Mouse (Mus musculus) stomach, postnatal 0 days (tissue): ENCODE results near the gene Esr1. TPM values are rescaled to one million over a fixed set of nuclear protein-coding genes. Genes with fewer than 3 reads are reported as not detected.

Experiments
- ATAC-seq: fragments of 200-750 bp; cut with Nextera tagmentation; 2 replicates; pipeline ENCODE4 v1.8.0; 2017; ENCODE audit not compliant: low FRiP score, low TSS enrichment
- DNase-seq: peaks from one replicate; pipeline ENCODE4 v3.0.0-alpha.2; 2016; ENCODE audit warnings: low spot score
- H3K27ac ChIP-seq: fragments of 300-500 bp; sonication (generic); replicated peaks from 2 replicates; pipeline ENCODE4 v1.5.1; 2014; ENCODE audit warnings: mild to moderate bottlenecking, control low read depth
- H3K27me3 ChIP-seq: fragments of 300-500 bp; sonication (generic); 2 replicates; pipeline ENCODE4 v1.6.1; 2014; ENCODE audit warnings: low read length; ENCODE audit not compliant: control insufficient read depth, insufficient read depth
- H3K36me3 ChIP-seq: fragments of 300-500 bp; sonication (generic); 2 replicates; pipeline ENCODE4 v1.6.1; 2014; ENCODE audit warnings: low read length, mixed read lengths; ENCODE audit not compliant: control insufficient read depth, insufficient read depth
- H3K4me1 ChIP-seq: fragments of 300-500 bp; sonication (generic); replicated peaks from 2 replicates; pipeline ENCODE4 v1.6.1; 2014; ENCODE audit warnings: antibody characterized with exemption; ENCODE audit not compliant: control insufficient read depth, insufficient read depth
- H3K4me2 ChIP-seq: fragments of 300-500 bp; sonication (generic); replicated peaks from 2 replicates; pipeline ENCODE4 v1.6.1; 2014; ENCODE audit warnings: low read depth, mild to moderate bottlenecking, control low read depth, moderate library complexity
- H3K4me3 ChIP-seq: fragments of 300-500 bp; sonication (generic); 2 replicates; pipeline ENCODE4 v1.5.1; 2014; ENCODE audit warnings: low read depth, low read length, control low read depth
- H3K9ac ChIP-seq: fragments of 300-500 bp; sonication (generic); 2 replicates; pipeline ENCODE4 v1.6.1; 2014; ENCODE audit warnings: mild to moderate bottlenecking, low read length, control low read depth, mixed read lengths
- H3K9me3 ChIP-seq: fragments of 300-500 bp; sonication (generic); 2 replicates; pipeline ENCODE4 v1.6.1; 2016; ENCODE audit warnings: low read length; ENCODE audit not compliant: control insufficient read depth
- CTCF ChIP-seq: IDR thresholded peaks from 2 replicates; pipeline ENCODE4 v1.5.1; 2016; ENCODE audit warnings: antibody characterized with exemption, low read depth, mild to moderate bottlenecking, moderate library complexity
- EP300 ChIP-seq: optimal IDR thresholded peaks from 2 replicates; pipeline ENCODE3; 2016; ENCODE audit warnings: antibody characterized with exemption
- WGBS: fragments of 180-500 bp; shearing (Covaris S2); extraction: QIAGEN DNeasy Blood & Tissue Kit; methylation state at CpG from one replicate; pipeline ENCODE4 v1.1.7; 2014; 5-methylcytosine and 5-hydroxymethylcytosine counted together
- polyA plus RNA-seq: library from polyadenylated mRNA; unstranded; fragments of >200 nt; fragmentation: Nextera tagmentation; extraction: Ambion mirVana; gene quantifications from 2 replicates; pipeline ENCODE4 v1.2.1, GENCODE M21; 2015

Gene Esr1
- polyA plus RNA-seq, 1 experiment from 2014 or later: 0.57 TPM

DNA sequence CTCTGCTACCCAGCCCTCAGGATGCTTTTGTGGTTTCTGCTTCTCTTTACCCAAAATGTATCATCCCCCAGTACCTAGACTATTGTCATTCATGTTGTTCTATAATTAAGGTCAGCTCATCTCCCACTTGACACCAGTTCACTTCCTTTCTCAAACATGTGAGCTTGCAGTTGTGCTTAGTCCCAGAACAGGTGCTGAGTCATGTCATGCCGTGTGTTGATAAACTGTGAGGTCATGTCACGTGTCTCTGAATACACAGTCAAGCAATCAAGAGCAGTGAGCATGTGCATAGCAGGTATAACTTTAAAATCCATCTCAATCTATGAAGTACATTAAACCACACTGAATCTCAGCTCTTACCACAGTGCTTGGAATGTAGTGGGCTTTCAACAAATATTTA, 297.9 kb downstream of the Esr1 start:
- H3K27ac ChIP-seq: no peak overlapping the region
- no peaks in the 10 kb centered on the region for H3K4me1 ChIP-seq
- H3K9ac ChIP-seq: no peak overlapping the region
- ATAC-seq (no peak), DNase-seq (no peak)
- H3K27me3 ChIP-seq: no peaks in the 10 kb centered on the region
- WGBS: 70% methylated on average over 2 of the region's 2 CpGs
- H3K4me3 ChIP-seq: no peak overlapping the region
- H3K36me3 ChIP-seq: no peaks in the 10 kb centered on the region
- H3K9me3 ChIP-seq: no peaks in the 10 kb centered on the region
- TF ChIP-seq EP300 (no peak), CTCF (no peak)
- H3K4me2 ChIP-seq: no peak overlapping the region

DNA sequence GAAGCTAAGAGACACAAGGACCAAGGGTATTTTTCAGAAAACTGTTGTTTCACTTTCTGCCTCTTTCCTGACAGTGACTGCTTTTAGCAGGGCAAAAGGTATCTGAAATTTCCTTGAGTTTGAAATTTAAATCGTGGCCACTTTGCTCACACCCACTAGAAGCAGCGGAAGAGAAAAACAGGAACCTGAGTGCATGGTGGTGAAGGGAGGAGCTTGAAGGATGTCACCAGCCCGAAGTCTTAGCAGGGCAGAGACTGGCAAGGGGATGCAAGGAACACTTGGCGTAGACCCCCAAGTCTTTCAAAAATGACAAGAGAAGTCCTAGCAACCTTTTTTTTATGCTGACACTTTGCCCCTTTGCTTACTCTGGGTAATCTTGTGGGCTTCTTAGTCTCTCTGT, 299.1 kb downstream of the Esr1 start:
- TF ChIP-seq EP300 (no peak), CTCF (no peak)
- H3K4me2 ChIP-seq: no peak overlapping the region
- no peaks in the 10 kb centered on the region for H3K36me3 ChIP-seq
- DNase-seq (no peak), ATAC-seq (no peak)
- H3K9me3 ChIP-seq: no peaks in the 10 kb centered on the region
- H3K9ac ChIP-seq: no peak overlapping the region
- H3K4me1 ChIP-seq: no peaks in the 10 kb centered on the region
- WGBS: 76% methylated on average over 4 of the region's 4 CpGs
- no peaks in the 10 kb centered on the region for H3K27me3 ChIP-seq
- no peak overlapping the region for H3K27ac ChIP-seq
- no peak overlapping the region for H3K4me3 ChIP-seq

DNA sequence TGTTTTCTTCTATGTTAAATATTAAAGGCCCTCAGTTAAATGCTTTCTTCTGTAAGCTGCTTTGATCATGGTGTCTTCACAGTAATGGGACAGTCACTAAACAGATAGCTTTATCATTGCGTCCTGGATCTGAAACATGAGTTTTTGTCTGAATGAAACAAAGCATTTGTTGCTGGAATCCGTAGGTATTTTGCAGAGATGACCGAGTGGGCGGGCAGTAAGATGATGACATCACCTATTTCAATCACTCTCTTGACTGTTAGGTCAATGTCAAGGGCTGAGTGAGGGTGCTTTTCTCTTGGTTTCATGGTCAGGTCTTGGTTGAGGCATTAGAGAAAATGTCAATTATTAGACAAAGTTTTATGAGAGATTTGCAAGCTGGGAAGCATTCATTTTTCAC, 307.7 kb downstream of the Esr1 start:
- DNase-seq: no peak
- TF ChIP-seq EP300 (no peak), CTCF (no peak)
- Histone ChIP-seq H3K4me1 (no peaks in the 10 kb centered on the region), H3K27ac (no peak overlapping the region), H3K36me3 (no peaks in the 10 kb centered on the region), H3K27me3 (no peaks in the 10 kb centered on the region), H3K9ac (no peak overlapping the region), H3K9me3 (no peaks in the 10 kb centered on the region), H3K4me3 (no peak overlapping the region), H3K4me2 (no peak overlapping the region)
- 80% methylated on average over 4 of the region's 4 CpGs for WGBS
- ATAC-seq: no peak

DNA sequence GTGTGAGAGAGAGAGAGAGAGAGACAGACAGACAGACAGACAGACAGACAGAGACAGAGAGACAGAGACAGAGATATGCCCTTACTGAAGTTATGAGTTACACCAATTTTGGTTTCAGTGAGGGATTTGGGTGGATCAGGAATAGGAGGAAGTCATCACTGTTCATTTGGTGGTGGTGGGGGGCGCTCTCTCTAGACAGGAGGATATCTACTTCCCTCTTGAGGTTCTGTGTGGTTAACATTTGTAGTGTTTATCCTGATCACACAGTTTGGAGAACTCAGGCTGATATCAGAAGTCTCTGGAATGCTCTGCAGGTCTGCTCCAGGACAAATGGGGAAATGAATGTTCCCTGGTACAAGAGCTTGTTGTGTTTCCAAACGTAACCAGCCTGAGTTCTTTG, 312.2 kb downstream of the Esr1 start:
- TF ChIP-seq EP300 (no peak), CTCF (no peak)
- DNase-seq: no peak
- WGBS: 65% methylated on average over 2 of the region's 2 CpGs
- no peak overlapping the region for H3K9ac ChIP-seq
- no peak overlapping the region for H3K4me3 ChIP-seq
- no peaks in the 10 kb centered on the region for H3K36me3 ChIP-seq
- no peaks in the 10 kb centered on the region for H3K9me3 ChIP-seq
- ATAC-seq: no peak
- no peak overlapping the region for H3K27ac ChIP-seq
- H3K4me2 ChIP-seq: no peak overlapping the region
- H3K4me1 ChIP-seq: no peaks in the 10 kb centered on the region
- no peaks in the 10 kb centered on the region for H3K27me3 ChIP-seq

DNA sequence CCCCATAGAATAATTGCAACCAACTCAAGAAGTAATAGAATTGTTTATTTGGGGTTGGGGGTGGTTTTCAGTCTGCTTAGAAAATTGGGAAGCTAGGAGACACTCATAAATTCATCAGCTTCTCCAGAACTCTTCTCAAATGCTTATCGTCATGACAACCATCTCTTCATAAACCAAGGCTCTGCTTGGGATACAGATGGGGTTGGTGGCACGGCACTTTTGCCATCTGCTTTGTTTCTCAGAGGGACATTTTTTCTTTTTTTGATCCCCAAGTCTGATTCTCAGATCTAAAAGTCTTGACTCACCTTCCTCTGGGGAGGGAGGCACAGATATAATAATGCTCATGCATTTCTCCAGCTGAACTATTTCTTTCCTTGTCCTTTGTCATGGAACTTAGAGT, 313.0 kb downstream of the Esr1 start:
- no peaks in the 10 kb centered on the region for H3K9me3 ChIP-seq
- 81% methylated on average over 2 of the region's 2 CpGs for WGBS
- no peaks in the 10 kb centered on the region for H3K27me3 ChIP-seq
- H3K27ac ChIP-seq: no peak overlapping the region
- no peaks in the 10 kb centered on the region for H3K4me1 ChIP-seq
- H3K9ac ChIP-seq: no peak overlapping the region
- TF ChIP-seq EP300: no peak
- TF ChIP-seq CTCF: no peak
- H3K4me3 ChIP-seq: no peak overlapping the region
- no peaks in the 10 kb centered on the region for H3K36me3 ChIP-seq
- H3K4me2 ChIP-seq: no peak overlapping the region
- ATAC-seq: no peak
- no peak for DNase-seq

DNA sequence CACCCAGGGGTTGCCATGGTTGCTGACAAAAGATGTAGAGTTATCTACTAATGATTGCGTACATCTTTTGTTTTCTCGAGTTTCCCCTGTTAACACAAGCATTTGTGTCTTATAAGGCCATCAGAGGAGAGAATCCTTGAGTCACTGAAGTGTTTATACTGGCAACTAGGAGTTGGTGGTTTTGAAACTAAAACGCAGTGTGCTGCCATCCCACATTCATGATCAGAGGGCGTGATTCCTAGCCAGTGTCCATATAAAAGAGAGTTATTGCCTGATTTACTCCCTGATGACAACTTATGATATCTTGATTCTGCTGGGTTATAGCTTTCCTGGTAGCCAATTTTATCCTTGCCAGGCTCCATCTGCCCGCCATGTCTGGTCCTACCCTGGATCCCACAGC, 331.8 kb downstream of the Esr1 start:
- Histone ChIP-seq H3K4me3 (no peak overlapping the region), H3K27me3 (no peaks in the 10 kb centered on the region), H3K9me3 (no peaks in the 10 kb centered on the region), H3K4me1 (no peaks in the 10 kb centered on the region), H3K27ac (no peak overlapping the region), H3K36me3 (no peaks in the 10 kb centered on the region), H3K4me2 (no peak overlapping the region), H3K9ac (no peak overlapping the region)
- 76% methylated on average over 5 of the region's 5 CpGs for WGBS
- TF ChIP-seq CTCF (no peak), EP300 (no peak)
- DNase-seq: no peak
- no peak for ATAC-seq
